Mouse (Mus musculus) adrenal gland, adult (tissue): ENCODE data around the gene Dnase2b.

Experiments
- DNase-seq, 2 experiments: peaks; one replicate each; pipeline ENCODE4 v3.0.0; 2022 to 2023; ENCODE audit warnings: low spot score in 1 of 2; ENCODE audit not compliant: inconsistent age in 2 of 2

Gene Dnase2b

GRCm38 (mm10) chr3:146570939-146571338 is 44.5 kb downstream of the Dnase2b start:
- DNase-seq: peak in 1 of 2 experiments; percentile 56

DNA sequence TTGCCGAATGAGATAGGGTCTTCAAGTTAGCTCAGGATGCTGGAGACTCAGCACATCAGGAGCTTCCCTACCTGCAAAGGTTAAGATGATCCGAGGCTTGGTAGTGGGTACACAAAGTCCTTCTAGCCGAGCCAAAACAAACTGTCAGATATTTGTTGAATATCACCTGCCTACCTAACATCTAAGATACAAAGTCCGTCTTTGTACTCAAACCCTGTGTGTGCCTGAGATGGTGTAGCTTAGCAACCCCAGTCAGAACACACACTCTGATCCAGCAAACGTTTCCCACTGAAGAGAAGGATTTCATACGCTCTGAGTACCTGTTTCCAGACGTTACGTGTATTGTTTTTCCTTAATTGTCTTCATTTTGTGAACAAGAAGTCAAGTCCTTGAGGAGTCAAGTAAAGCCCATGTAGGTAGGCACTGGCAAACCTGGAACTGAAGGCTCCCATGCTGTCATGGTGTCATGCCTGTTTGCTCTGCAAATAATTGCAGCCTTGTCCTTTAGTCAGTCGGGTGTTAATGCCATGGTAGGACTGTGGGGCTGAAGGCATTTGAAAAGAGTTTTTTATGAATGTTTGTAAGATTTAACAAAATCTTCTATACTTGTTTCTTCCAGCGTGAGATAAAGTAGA is 45.1 kb downstream of the Dnase2b start, which contains the start of gene Uox:
Uox (plus strand) TSS at position 279 of the 635 bp plus-strand sequence.
- DNase-seq: no peak

DNA sequence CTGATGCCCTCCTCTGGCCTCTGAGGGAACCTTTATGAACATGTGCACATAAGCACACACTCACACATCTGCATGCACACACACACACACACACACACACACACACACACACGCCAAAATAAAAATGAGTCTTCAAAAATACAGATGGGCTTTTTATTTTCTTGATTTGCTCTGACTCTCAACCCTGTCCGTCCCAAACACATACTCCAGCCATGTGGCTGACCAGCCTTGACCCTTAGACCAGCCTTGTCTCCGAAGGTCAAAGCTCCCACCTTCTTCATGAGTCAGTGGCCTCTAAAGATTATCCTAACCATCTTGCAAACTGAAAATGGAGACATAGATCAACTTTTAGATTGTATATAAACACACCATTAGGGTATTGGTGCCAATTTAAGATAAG is 45.8 kb downstream of the Dnase2b start:
- DNase-seq: peak; percentile 23 to 53

- DNase-seq: peak; percentile 85 to 86
These were observed 47.4 kb downstream of the Dnase2b start for GRCm38 (mm10) chr3:146567884-146568530.

GRCm38 (mm10) chr3:146567366-146567765 is 48.0 kb downstream of the Dnase2b start:
- peak in 1 of 2 experiments; percentile 74 for DNase-seq

DNA sequence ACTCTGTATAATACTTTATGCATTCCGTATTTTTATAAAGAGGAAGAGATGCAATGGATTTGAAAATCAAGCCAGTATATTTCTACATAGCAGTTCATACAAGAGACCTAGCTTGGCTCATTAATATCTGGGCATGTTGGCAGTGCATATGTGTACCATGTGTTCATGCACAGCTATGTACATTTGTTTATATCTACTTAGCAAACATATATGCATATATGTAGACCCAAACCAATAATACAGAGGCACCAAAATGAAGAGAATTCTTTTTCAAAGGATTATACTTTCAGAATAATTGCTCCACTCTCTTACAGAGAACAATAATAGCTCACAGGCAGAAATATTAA is 50.4 kb downstream of the Dnase2b start:
- no peak for DNase-seq

DNA sequence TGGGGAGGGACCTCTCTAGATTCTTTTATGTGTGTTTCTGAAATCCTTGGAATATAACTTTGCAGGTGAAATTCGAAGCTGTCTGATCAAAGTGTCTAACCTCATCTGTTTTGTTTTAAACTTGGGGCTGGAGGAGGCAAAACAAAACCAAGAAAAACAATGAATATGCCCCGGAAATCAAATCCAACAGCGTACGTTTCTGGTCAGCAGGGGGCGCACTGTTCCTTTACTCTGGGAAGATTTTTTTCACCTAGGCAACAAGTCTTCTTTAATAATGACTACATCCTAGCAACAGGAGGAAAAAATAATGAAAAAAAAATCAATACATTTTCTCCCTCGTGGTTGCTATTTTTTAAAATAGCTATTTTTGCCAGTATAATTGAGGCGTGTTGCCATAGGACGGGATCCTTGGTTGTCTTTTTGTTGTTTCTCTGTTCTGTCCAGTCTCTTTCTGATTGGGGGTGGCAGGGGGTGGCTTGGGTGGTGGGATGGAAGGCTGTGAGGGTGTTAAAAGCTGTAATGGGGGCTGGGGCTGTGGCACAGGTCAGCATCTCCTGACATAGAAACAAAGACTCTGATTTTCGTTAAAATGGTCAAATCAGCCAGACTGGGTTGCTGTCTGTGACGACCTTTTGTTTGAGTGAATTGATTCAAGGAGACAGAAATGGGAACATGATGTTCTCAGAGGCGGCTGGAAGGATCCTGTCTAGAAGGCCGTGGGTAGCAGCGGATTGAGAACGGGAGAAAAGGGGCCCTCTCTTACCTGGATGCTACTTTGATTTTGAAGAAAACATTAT is 50.9 kb downstream of the Dnase2b start:
- peak; percentile 77 to 94 for DNase-seq

GRCm38 (mm10) chr3:146562936-146563335 is 52.5 kb downstream of the Dnase2b start:
- DNase-seq: no peak

GRCm38 (mm10) chr3:146557507-146557906 is 57.9 kb downstream of the Dnase2b start:
- DNase-seq: no peak

- no peak for DNase-seq
These were observed 58.8 kb downstream of the Dnase2b start for GRCm38 (mm10) chr3:146556567-146556966.

DNA sequence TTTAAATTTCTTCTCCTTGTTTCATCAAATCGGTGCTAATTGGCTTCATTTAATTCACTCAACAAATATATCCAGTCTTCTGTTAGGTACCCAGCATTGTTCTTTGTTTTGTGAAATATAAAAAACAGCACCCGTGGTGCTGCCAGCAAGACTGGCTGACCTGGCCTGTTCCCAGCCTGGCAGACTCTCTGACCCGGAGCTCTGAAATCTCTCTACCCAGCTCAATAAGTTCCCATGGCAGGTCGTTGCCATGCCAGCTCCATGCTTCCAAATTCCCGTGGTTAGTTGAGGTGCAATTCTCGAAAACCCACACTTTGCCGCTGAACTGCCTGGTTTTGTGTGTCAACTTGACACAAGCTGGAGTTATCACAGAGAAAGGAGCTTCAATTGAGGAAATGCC is 60.6 kb downstream of the Dnase2b start:
- no peak for DNase-seq

- DNase-seq: no peak
These were observed 71.8 kb downstream of the Dnase2b start for GRCm38 (mm10) chr3:146543632-146544031.

DNA sequence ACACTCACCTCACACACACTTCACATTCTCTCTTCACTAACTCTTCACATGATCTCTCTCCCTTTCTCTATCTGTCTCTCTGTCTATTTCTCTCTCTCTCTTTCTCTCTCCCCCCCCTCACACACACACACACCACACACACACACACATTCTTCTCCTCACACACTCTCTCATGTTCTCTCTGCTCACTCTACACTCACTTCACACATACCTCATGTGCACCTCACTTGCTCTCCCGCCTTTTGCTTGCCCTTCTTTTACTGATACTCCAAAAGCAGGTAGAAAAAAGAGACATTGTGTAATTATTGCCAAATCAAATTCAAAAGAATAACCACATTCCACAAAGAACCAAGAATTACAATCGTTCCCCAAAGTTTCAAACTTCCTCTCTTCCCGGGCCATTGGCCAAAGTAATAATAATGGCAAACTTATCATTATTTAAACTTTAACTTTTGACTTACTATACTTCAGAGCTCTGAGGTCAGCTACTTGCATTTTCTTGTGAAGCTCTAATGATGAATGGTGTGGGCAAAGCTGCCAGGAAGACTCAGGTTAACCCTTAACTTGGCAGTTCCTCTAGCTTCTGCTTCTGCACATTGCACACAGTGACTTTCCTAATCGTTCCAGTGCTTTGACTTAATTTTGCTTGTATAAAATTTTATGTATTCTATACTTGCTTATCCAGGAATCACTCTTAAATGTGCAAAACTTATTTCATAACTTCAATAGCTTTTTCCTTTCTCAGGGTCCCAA is 74.7 kb downstream of the Dnase2b start:
- no peak for DNase-seq

DNA sequence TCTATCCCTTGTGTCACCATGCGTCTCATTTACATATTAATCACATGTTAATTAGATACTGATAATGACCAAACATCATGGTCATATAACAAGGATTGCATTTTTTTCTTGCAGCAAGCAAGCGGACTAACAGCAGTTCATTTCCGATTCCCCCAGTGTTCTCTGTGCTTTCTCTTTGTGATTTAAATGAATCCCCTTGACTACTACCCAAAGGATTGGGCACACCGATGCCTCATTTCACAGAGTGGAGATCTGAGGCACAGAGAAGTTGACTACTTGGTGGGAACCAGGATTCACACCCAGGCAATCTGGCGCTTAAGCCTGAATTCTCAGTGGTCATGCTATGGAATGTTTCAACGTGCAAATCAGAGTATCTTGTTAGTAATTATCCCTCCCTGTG is 80.4 kb downstream of the Dnase2b start:
- no peak for DNase-seq
